Mouse (Mus musculus) layer of hippocampus, adult 6 months (tissue): ENCODE results near the gene Gm17174. TPM values are rescaled to one million over a fixed set of nuclear protein-coding genes. Genes with fewer than 3 reads are reported as not detected.

ENCODE experiments used
- long read RNA-seq, 2 experiments: library from polyadenylated mRNA; unstranded; transcript quantifications; one replicate each; pipeline ENCODE4 v2.0.0; 2019 to 2020
- polyA plus RNA-seq: library from polyadenylated mRNA; unstranded; fragments of <200 nt; fragmentation: Nextera tagmentation; gene quantifications from 2 replicates; pipeline ENCODE4 v1.2.3, GENCODE M21; 2021

Gm17174 gene
- not detected in 2 replicates for polyA plus RNA-seq
- long read RNA-seq, experiment 1 = 0 reads
- long read RNA-seq, experiment 2 = 0 reads

DNA sequence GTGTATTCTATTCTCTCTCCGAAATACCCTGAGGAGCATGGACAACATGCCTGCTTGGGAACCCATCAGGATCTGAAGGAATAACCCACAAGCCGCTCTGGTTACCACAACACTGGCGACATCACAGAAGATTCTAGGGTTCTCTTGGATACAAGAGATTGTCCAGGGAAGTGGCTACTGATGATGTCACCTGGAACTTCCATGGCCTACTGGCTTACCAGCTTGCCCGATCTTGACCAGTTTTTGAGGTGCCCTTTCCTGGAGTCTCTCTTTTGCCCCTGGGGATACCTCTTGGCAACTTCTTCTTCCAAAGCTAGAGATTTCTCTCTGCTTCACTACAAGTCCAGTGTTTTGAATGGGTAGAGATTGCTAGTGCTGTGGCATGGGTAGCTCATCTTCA lies at the start of gene Gm17174:
TSS of gene Gm17174 (minus strand) at position 101 of the 400 bp plus-strand sequence.

DNA sequence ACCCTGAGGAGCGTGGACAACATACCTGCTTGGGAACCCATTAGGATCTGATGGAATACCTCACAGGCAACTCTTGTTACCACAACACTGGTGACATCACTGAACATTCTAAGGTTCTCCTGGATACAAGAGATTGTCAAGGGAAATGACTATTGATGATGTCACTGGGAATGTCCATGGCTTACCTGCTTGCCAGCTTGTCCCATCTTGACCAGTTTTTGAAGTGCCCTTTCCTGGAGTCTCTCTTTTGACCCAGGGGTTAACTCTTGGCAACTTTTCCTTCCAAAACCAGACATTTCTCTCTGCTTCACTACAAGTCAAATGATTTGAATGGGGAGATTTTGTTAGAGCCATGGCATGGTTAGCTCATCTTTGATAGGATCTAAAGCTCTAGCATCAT lies 43.6 kb upstream of the Gm17174 start, which contains the start of gene Gm4181:
TSS of gene Gm4181 (minus strand) at position 101 of the 400 bp plus-strand sequence.

DNA sequence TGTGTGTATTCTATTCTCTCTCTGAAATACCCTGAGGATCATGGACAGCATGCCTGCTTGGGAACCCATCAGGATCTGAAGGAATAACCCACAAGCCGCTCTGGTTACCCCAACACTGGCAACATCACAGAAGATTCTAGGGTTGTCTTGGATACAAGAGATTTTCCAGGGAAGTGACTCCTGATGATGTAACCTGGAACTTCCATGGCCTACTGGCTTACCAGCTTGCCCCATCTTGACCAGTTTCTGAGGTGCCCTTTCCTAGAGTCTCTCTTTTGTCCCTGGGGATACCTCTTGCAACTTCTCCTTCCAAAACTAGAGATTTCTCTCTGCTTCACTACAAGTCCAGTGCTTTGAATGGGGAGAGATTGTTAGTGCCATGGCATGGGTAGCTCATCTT lies 19.3 kb upstream of the Gm17174 start, which contains the start of gene Gm17078:
TSS of gene Gm17078 (minus strand) at position 101 of the 400 bp plus-strand sequence.

DNA sequence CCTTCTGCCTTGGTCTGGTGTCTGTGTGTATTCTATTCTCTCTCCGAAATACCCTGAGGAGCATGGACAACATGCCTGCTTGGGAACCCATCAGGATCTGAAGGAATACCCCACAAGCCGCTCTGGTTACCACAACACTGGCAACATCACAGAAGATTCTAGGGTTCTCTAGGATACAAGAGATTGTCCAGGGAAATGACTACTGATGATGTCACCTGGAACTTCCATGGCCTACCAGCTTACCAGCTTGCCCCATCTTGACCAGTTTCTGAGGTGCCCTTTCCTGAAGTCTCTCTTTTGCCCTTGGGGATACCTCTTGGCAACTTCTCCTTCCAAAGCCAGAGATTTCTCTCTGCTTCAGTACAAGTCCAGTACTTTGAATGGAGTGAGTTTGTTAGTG lies 18.0 kb downstream of the Gm17174 start, which contains the start of gene Gm17175:
TSS of gene Gm17175 (minus strand) at position 101 of the 400 bp plus-strand sequence.

DNA sequence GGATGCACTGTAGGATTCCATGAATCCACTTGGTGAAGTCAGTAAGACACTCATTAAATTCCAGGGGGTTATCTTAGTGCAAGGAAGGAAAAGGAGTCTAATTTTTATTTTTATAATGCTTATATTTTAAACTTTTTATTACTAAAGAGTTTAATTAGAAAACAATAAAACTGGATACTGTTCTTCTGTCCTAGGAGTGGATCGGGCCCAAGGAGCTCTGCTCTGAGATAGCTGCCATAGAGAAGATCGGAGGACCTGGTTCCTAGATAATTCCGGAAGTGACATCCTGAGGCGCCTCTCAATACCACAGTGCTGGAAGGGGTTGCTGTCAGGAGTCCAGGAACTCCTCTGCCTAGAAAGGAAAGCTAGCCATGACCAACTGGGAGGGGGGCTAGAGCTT lies 39.4 kb downstream of the Gm17174 start, which contains the start of gene Gm5622:
TSS of gene Gm5622 (plus strand) at position 301 of the 400 bp plus-strand sequence.

Other genes with a start within 250 kb of the Gm17174 start
- not detected in 2 replicates for gene Gm7247, start 230.4 kb downstream of the Gm17174 start, polyA plus RNA-seq
- gene Vmn2r88, start 181.3 kb downstream of the Gm17174 start, polyA plus RNA-seq = not detected in 2 replicates
- gene Vmn2r89, start 140.3 kb downstream of the Gm17174 start, polyA plus RNA-seq = not detected in 2 replicates
- not detected in 2 replicates for gene Gm5622, start 39.3 kb downstream of the Gm17174 start, polyA plus RNA-seq
- gene Gm17175, start 18.1 kb downstream of the Gm17174 start, polyA plus RNA-seq = not detected in 2 replicates
- not detected in 2 replicates for gene Gm17078, start 19.2 kb upstream of the Gm17174 start, polyA plus RNA-seq
- not detected in 2 replicates for gene Gm4181, start 43.5 kb upstream of the Gm17174 start, polyA plus RNA-seq
- not detected in 2 replicates for gene Gm17079, start 103.3 kb upstream of the Gm17174 start, polyA plus RNA-seq
- not detected in 2 replicates for gene Gm5800, start 125.0 kb upstream of the Gm17174 start, polyA plus RNA-seq
- gene Ang4, start 181.5 kb upstream of the Gm17174 start, polyA plus RNA-seq = not detected in 2 replicates
- not detected in 2 replicates for gene AY358078, start 207.9 kb upstream of the Gm17174 start, polyA plus RNA-seq